Mouse (Mus musculus) effector memory CD4-positive, alpha-beta T cell, adult 5 months (primary cell): Measurements from ENCODE around the gene Hist1h2ah. TPM values are rescaled to one million over a fixed set of nuclear protein-coding genes. Genes with fewer than 3 reads are reported as not detected.

Source experiments
- polyA plus RNA-seq: library from polyadenylated mRNA; unstranded; fragments of 100-300 nt; shearing (Covaris generic); gene quantifications from one replicate; pipeline ENCODE4 v1.2.1, GENCODE M21; 2017

The Hist1h2ah gene
- polyA plus RNA-seq: 6.2 TPM

DNA sequence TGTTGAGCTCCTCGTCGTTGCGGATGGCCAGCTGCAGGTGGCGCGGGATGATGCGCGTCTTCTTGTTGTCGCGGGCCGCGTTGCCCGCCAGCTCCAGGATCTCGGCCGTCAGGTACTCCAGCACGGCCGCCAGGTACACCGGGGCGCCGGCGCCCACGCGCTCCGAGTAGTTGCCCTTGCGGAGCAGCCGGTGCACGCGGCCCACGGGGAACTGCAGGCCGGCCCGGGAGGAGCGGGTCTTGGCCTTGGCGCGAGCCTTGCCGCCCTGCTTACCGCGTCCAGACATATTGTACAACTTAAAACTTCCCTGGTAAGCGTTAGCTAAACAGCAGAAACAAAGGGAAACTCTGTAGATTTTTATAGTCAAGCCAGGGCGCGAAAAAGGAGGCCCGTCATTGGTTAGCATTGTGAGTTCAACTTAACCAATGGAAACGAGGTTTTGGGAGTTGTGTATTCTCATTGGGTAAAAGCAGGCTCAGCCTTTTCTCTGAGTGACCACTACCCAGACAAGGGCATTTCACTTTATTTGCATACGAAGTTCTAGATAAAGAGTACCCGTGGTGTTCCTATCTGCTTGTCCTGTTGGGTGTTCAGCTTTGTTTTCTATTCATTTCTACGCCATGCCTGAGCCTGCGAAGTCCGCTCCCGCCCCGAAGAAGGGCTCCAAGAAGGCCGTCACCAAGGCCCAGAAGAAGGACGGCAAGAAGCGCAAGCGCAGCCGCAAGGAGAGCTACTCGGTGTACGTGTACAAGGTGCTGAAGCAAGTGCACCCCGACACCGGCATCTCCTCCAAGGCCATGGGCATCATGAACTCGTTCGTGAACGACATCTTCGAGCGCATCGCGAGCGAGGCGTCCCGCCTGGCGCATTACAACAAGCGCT is at the start of gene Hist1h2ah, which contains the start of gene Hist1h2bk:
Hist1h2ah (minus strand) TSS at position 302 of the 882 bp plus-strand sequence.
Hist1h2bk (plus strand) TSS at position 604 of the 882 bp plus-strand sequence.

DNA sequence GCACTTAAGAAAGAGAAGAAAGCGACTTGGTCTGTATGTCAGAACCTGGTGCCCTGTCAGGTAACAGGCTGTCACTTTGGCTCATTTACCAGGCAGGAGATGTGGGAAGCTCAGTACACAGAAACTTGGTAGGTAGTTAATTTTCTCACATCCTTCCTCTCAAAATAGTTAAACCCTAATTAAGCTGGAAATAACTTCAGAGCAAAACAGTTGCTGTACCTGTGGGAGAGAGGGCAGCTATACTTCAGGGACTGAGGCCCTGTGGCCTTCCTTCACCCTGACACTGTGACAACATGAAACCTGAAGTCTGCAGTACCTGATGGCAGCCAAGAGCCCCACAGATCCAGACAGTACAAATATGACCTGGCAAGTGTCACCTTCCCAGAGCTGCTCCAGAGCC is 48.8 kb upstream of the Hist1h2ah start, which contains the start of gene Vmn1r188:
Vmn1r188 (plus strand) TSS at position 301 of the 400 bp plus-strand sequence.

DNA sequence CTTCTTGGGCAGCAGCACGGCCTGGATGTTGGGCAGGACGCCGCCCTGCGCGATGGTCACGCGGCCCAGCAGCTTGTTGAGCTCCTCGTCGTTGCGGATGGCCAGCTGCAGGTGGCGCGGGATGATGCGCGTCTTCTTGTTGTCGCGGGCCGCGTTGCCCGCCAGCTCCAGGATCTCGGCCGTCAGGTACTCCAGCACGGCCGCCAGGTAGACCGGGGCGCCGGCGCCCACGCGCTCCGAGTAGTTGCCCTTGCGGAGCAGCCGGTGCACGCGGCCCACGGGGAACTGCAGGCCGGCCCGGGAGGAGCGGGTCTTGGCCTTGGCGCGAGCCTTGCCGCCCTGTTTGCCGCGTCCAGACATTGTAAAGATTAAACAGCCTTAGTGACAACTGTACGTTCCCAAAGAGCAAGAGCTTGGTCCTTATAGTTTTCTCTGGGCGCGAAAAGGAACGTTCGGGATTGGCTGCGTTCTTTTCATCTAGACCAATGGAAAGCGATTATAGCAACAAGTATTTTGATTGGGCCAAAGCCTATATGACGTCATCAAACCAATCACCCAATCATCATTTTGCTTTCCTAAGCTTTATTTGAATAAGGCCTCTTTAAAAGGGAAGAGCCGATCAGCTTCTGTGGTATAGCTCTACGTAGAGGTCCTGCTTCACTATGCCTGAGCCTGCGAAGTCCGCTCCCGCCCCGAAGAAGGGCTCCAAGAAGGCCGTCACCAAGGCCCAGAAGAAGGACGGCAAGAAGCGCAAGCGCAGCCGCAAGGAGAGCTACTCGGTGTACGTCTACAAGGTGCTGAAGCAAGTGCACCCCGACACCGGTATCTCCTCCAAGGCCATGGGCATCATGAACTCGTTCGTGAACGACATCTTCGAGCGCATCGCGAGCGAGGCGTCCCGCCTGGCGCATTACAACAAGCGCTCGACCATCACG is 7.5 kb upstream of the Hist1h2ah start, which contains the start of the genes Hist1h2ag and Hist1h2bj:
Hist1h2ag (minus strand) TSS at position 377 of the 935 bp plus-strand sequence.
Hist1h2bj (plus strand) TSS at position 647 of the 935 bp plus-strand sequence.

DNA sequence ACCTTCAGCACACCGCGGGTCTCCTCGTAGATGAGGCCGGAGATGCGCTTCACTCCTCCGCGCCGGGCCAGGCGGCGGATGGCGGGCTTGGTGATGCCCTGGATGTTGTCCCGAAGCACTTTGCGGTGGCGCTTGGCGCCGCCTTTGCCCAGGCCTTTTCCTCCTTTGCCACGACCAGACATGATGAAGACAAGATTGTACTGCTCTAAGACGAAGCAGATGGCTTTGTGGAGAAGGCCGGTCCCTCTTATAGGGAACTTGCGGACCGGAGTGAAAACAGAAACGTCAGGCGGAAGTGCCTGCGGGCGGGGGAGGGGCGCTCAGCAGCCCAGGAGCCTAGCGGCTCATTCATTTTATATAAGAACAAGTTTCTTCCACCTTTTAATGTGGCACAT is 5.8 kb upstream of the Hist1h2ah start, which contains the start of gene Hist1h4i:
Hist1h4i (minus strand) TSS at position 221 of the 395 bp plus-strand sequence.

DNA sequence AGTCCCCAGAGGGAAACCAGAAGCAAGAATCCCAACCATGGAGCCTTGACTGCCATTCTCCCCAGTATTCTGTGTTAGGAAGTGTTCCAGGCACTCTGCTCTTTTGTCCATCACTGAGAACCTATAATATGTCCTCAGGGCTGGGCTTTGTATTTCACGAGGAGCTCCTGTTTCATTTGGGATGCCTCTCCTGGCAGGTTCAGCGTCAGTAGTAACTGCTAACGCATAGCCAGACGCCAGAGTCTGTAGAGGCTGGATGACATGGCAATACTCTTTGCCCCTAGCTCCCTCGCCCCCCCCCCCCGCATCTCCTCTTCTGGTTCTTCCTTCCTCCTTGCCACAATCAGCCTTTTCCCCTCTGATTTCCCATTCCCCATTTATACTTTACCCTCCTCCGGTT is 25.7 kb downstream of the Hist1h2ah start, which contains the start of gene Prss16:
Prss16 (minus strand) TSS at position 101 of the 400 bp plus-strand sequence.

Other genes with a start within 250 kb of the Hist1h2ah start
- gene Hist1h2an, start 248.3 kb downstream of the Hist1h2ah start, polyA plus RNA-seq: not detected
- not detected for gene Hist1h2bp, start 248.1 kb downstream of the Hist1h2ah start, polyA plus RNA-seq
- 4.2 TPM for gene Hist1h2bq, start 225.4 kb downstream of the Hist1h2ah start, polyA plus RNA-seq
- gene Hist1h2ao, start 225.1 kb downstream of the Hist1h2ah start, polyA plus RNA-seq: 3.7 TPM
- gene Hist1h4m, start 223.8 kb downstream of the Hist1h2ah start, polyA plus RNA-seq: 31.4 TPM
- gene Hist1h4n, start 203.4 kb downstream of the Hist1h2ah start, polyA plus RNA-seq: 21.6 TPM
- 37.5 TPM for gene Hist1h2ap, start 202.1 kb downstream of the Hist1h2ah start, polyA plus RNA-seq
- 3.9 TPM for gene Hist1h2br, start 201.8 kb downstream of the Hist1h2ah start, polyA plus RNA-seq
- 0.39 TPM for gene Zfp184, start 90.5 kb downstream of the Hist1h2ah start, polyA plus RNA-seq
- not detected for gene Pom121l2, start 54.4 kb downstream of the Hist1h2ah start, polyA plus RNA-seq
- gene Prss16, start 25.8 kb downstream of the Hist1h2ah start, polyA plus RNA-seq: 1.3 TPM
- not detected for gene Hist1h2bk, start 302 bp upstream of the Hist1h2ah start, polyA plus RNA-seq
- gene Hist1h4i, start 5.8 kb upstream of the Hist1h2ah start, polyA plus RNA-seq: 12.0 TPM
- gene Hist1h2ag, start 7.4 kb upstream of the Hist1h2ah start, polyA plus RNA-seq: 2.9 TPM
- gene Hist1h2bj, start 7.6 kb upstream of the Hist1h2ah start, polyA plus RNA-seq: not detected
- not detected for gene Vmn1r188, start 48.9 kb upstream of the Hist1h2ah start, polyA plus RNA-seq
- not detected for gene Vmn1r189, start 70.3 kb upstream of the Hist1h2ah start, polyA plus RNA-seq
- gene Vmn1r191, start 148.4 kb upstream of the Hist1h2ah start, polyA plus RNA-seq: 0.10 TPM
- gene Vmn1r192, start 155.6 kb upstream of the Hist1h2ah start, polyA plus RNA-seq: not detected
- not detected for gene Vmn1r193, start 187.6 kb upstream of the Hist1h2ah start, polyA plus RNA-seq
- not detected for gene Vmn1r194, start 208.6 kb upstream of the Hist1h2ah start, polyA plus RNA-seq
- gene Vmn1r195, start 235.0 kb upstream of the Hist1h2ah start, polyA plus RNA-seq: not detected